Mouse (Mus musculus): ENCODE measurements at regions not wholly inside any gene's neighbourhood (a gene's known extent, or its start where the extent isn't known, plus 50 kb on each side); places are given as distances from the start of the nearest gene placed in this dataset.

GRCm38 (mm10) chr1:165061420-165061819, 99.2 kb downstream of the Tbx19 start:
- WGBS (ENCODE audit: insufficient replicate concordance), result 35% methylated on average over 3 of the region's 3 CpGs
- Histone ChIP-seq H3K9me3 (replicated peaks; ENCODE audit: control insufficient read depth, low read length) (no peaks in the 10 kb centered on the region), H3K27ac (ENCODE audit: low read length) (no peak overlapping the region), H3K4me2 (ENCODE audit: low read depth, low read length) (no peak overlapping the region), H3K27me3 (ENCODE audit: control insufficient read depth, insufficient read depth, low read depth, low read length) (no peaks in the 10 kb centered on the region), H3K4me3 (ENCODE audit: low read depth, low read length) (no peak overlapping the region), H3K4me1 (ENCODE audit: control insufficient read depth, low read depth, low read length) (no peaks in the 10 kb centered on the region), H3K9ac (ENCODE audit: low read depth, low read length) (no peak overlapping the region), H3K36me3 (ENCODE audit: control insufficient read depth, insufficient read depth) (no peaks in the 10 kb centered on the region)
- no peak for ATAC-seq (ENCODE audit: low read depth)

- Histone ChIP-seq H3K27me3 (ENCODE audit: control insufficient read depth, insufficient read depth, low read depth, low read length) (no peaks in the 10 kb centered on the region), H3K4me2 (ENCODE audit: low read depth, low read length) (no peak overlapping the region), H3K4me3 (ENCODE audit: low read depth, low read length) (no peak overlapping the region), H3K27ac (ENCODE audit: low read length) (no peak overlapping the region), H3K36me3 (ENCODE audit: control insufficient read depth, insufficient read depth) (no peaks in the 10 kb centered on the region), H3K9ac (ENCODE audit: low read depth, low read length) (no peak overlapping the region), H3K4me1 (ENCODE audit: control insufficient read depth, low read depth, low read length) (no peaks in the 10 kb centered on the region), H3K9me3 (replicated peaks; ENCODE audit: control insufficient read depth, low read length) (no peaks in the 10 kb centered on the region)
- WGBS (ENCODE audit: insufficient replicate concordance), result 71% methylated on average over 6 of the region's 6 CpGs
- ATAC-seq (ENCODE audit: low read depth), result no peak
These were observed 106.3 kb downstream of the Tbx19 start for GRCm38 (mm10) chr1:165054245-165054644.

- Histone ChIP-seq H3K4me1 (ENCODE audit: control insufficient read depth, low read depth, low read length) (no peaks in the 10 kb centered on the region), H3K36me3 (ENCODE audit: control insufficient read depth, insufficient read depth) (no peaks in the 10 kb centered on the region), H3K9me3 (replicated peaks; ENCODE audit: control insufficient read depth, low read length) (no peaks in the 10 kb centered on the region), H3K4me2 (ENCODE audit: low read depth, low read length) (no peak overlapping the region), H3K4me3 (ENCODE audit: low read depth, low read length) (no peak overlapping the region), H3K27me3 (ENCODE audit: control insufficient read depth, insufficient read depth, low read depth, low read length) (no peaks in the 10 kb centered on the region), H3K27ac (ENCODE audit: low read length) (no peak overlapping the region), H3K9ac (ENCODE audit: low read depth, low read length) (no peak overlapping the region)
- no peak for ATAC-seq (ENCODE audit: low read depth)
- WGBS (ENCODE audit: insufficient replicate concordance), result 22% methylated on average over 2 of the region's 2 CpGs
These were observed 109.3 kb downstream of the Tbx19 start for GRCm38 (mm10) chr1:165051294-165051693.

GRCm38 (mm10) chr1:165050176-165050575, 110.4 kb downstream of the Tbx19 start:
- Histone ChIP-seq H3K9me3 (replicated peaks; ENCODE audit: control insufficient read depth, low read length) (no peaks in the 10 kb centered on the region), H3K27ac (ENCODE audit: low read length) (no peak overlapping the region), H3K4me3 (ENCODE audit: low read depth, low read length) (no peak overlapping the region), H3K4me1 (ENCODE audit: control insufficient read depth, low read depth, low read length) (no peaks in the 10 kb centered on the region), H3K36me3 (ENCODE audit: control insufficient read depth, insufficient read depth) (no peaks in the 10 kb centered on the region), H3K27me3 (ENCODE audit: control insufficient read depth, insufficient read depth, low read depth, low read length) (no peaks in the 10 kb centered on the region), H3K4me2 (ENCODE audit: low read depth, low read length) (no peak overlapping the region), H3K9ac (ENCODE audit: low read depth, low read length) (no peak overlapping the region)
- 49% methylated on average over 4 of the region's 4 CpGs for WGBS (ENCODE audit: insufficient replicate concordance)
- ATAC-seq (ENCODE audit: low read depth), result no peak

- ATAC-seq (ENCODE audit: low read depth), result peak; percentile 27; the same call in 1 of the 2 replicates
- no peaks in the 10 kb centered on the region for H3K9me3 ChIP-seq (replicated peaks; ENCODE audit: control insufficient read depth, low read length)
- no peaks in the 10 kb centered on the region for H3K27me3 ChIP-seq (ENCODE audit: control insufficient read depth, insufficient read depth, low read depth, low read length)
- H3K4me1 ChIP-seq (ENCODE audit: control insufficient read depth, low read depth, low read length), result no peaks in the 10 kb centered on the region
- 22% methylated on average over 7 of the region's 7 CpGs for WGBS (ENCODE audit: insufficient replicate concordance)
- H3K4me2 ChIP-seq (ENCODE audit: low read depth, low read length), result no peak overlapping the region
- no peaks in the 10 kb centered on the region for H3K36me3 ChIP-seq (ENCODE audit: control insufficient read depth, insufficient read depth)
- H3K4me3 ChIP-seq (ENCODE audit: low read depth, low read length), result no peak overlapping the region
- H3K27ac ChIP-seq (ENCODE audit: low read length), result no peak overlapping the region
- H3K9ac ChIP-seq (ENCODE audit: low read depth, low read length), result no peak overlapping the region
These were observed 111.3 kb upstream of the Xcl1 start for GRCm38 (mm10) chr1:165046637-165047036.

GRCm38 (mm10) chr1:165046056-165046455, 110.7 kb upstream of the Xcl1 start:
- Histone ChIP-seq H3K4me1 (ENCODE audit: control insufficient read depth, low read depth, low read length) (no peaks in the 10 kb centered on the region), H3K27me3 (ENCODE audit: control insufficient read depth, insufficient read depth, low read depth, low read length) (no peaks in the 10 kb centered on the region), H3K4me3 (ENCODE audit: low read depth, low read length) (no peak overlapping the region), H3K4me2 (ENCODE audit: low read depth, low read length) (no peak overlapping the region), H3K9ac (ENCODE audit: low read depth, low read length) (no peak overlapping the region), H3K9me3 (replicated peaks; ENCODE audit: control insufficient read depth, low read length) (no peaks in the 10 kb centered on the region), H3K36me3 (ENCODE audit: control insufficient read depth, insufficient read depth) (no peaks in the 10 kb centered on the region), H3K27ac (ENCODE audit: low read length) (no peak overlapping the region)
- 59% methylated on average over 4 of the region's 4 CpGs for WGBS (ENCODE audit: insufficient replicate concordance)
- ATAC-seq (ENCODE audit: low read depth), result no peak

GRCm38 (mm10) chr1:165043361-165043760, 108.0 kb upstream of the Xcl1 start:
- Histone ChIP-seq H3K4me2 (ENCODE audit: low read depth, low read length) (no peak overlapping the region), H3K9me3 (replicated peaks; ENCODE audit: control insufficient read depth, low read length) (no peaks in the 10 kb centered on the region), H3K36me3 (ENCODE audit: control insufficient read depth, insufficient read depth) (no peaks in the 10 kb centered on the region), H3K9ac (ENCODE audit: low read depth, low read length) (no peak overlapping the region), H3K4me3 (ENCODE audit: low read depth, low read length) (no peak overlapping the region), H3K27me3 (ENCODE audit: control insufficient read depth, insufficient read depth, low read depth, low read length) (no peaks in the 10 kb centered on the region), H3K27ac (ENCODE audit: low read length) (no peak overlapping the region), H3K4me1 (ENCODE audit: control insufficient read depth, low read depth, low read length) (no peaks in the 10 kb centered on the region)
- 46% methylated on average over 3 of the region's 3 CpGs for WGBS (ENCODE audit: insufficient replicate concordance)
- ATAC-seq (ENCODE audit: low read depth), result no peak

- H3K4me1 ChIP-seq (ENCODE audit: control insufficient read depth, low read depth, low read length), result no peaks in the 10 kb centered on the region
- no peaks in the 10 kb centered on the region for H3K27me3 ChIP-seq (ENCODE audit: control insufficient read depth, insufficient read depth, low read depth, low read length)
- H3K9ac ChIP-seq (ENCODE audit: low read depth, low read length), result no peak overlapping the region
- no peak for ATAC-seq (ENCODE audit: low read depth)
- H3K9me3 ChIP-seq (replicated peaks; ENCODE audit: control insufficient read depth, low read length), result no peaks in the 10 kb centered on the region
- H3K27ac ChIP-seq (ENCODE audit: low read length), result no peak overlapping the region
- H3K4me3 ChIP-seq (ENCODE audit: low read depth, low read length), result no peak overlapping the region
- H3K4me2 ChIP-seq (ENCODE audit: low read depth, low read length), result no peak overlapping the region
- WGBS (ENCODE audit: insufficient replicate concordance), result 65% methylated on average over 2 of the region's 2 CpGs
- H3K36me3 ChIP-seq (ENCODE audit: control insufficient read depth, insufficient read depth), result no peaks in the 10 kb centered on the region
These were observed 106.8 kb upstream of the Xcl1 start for GRCm38 (mm10) chr1:165042105-165042504.

- Histone ChIP-seq H3K27me3 (ENCODE audit: control insufficient read depth, insufficient read depth, low read depth, low read length) (no peaks in the 10 kb centered on the region), H3K9me3 (replicated peaks; ENCODE audit: control insufficient read depth, low read length) (no peaks in the 10 kb centered on the region), H3K9ac (ENCODE audit: low read depth, low read length) (no peak overlapping the region), H3K4me3 (ENCODE audit: low read depth, low read length) (no peak overlapping the region), H3K27ac (ENCODE audit: low read length) (no peak overlapping the region), H3K4me2 (ENCODE audit: low read depth, low read length) (no peak overlapping the region), H3K4me1 (ENCODE audit: control insufficient read depth, low read depth, low read length) (no peaks in the 10 kb centered on the region), H3K36me3 (ENCODE audit: control insufficient read depth, insufficient read depth) (no peaks in the 10 kb centered on the region)
- 49% methylated on average over 3 of the region's 3 CpGs for WGBS (ENCODE audit: insufficient replicate concordance)
- ATAC-seq (ENCODE audit: low read depth), result no peak
These were observed 101.3 kb upstream of the Xcl1 start for GRCm38 (mm10) chr1:165036631-165037030.

GRCm38 (mm10) chr1:165035618-165036017, 100.3 kb upstream of the Xcl1 start:
- no peaks in the 10 kb centered on the region for H3K9me3 ChIP-seq (replicated peaks; ENCODE audit: control insufficient read depth, low read length)
- 41% methylated on average over 1 of the region's 1 CpGs for WGBS (ENCODE audit: insufficient replicate concordance)
- no peak for ATAC-seq (ENCODE audit: low read depth)

More at GRCm38 (mm10) chr1:165035618-165036017, 100.3 kb upstream of the Xcl1 start:
- H3K4me1 ChIP-seq (ENCODE audit: control insufficient read depth, low read depth, low read length), result no peaks in the 10 kb centered on the region
- H3K27ac ChIP-seq (ENCODE audit: low read length), result no peak overlapping the region
- no peak overlapping the region for H3K9ac ChIP-seq (ENCODE audit: low read depth, low read length)
- no peak overlapping the region for H3K4me3 ChIP-seq (ENCODE audit: low read depth, low read length)
- H3K27me3 ChIP-seq (ENCODE audit: control insufficient read depth, insufficient read depth, low read depth, low read length), result no peaks in the 10 kb centered on the region
- H3K36me3 ChIP-seq (ENCODE audit: control insufficient read depth, insufficient read depth), result no peaks in the 10 kb centered on the region
- H3K4me2 ChIP-seq (ENCODE audit: low read depth, low read length), result no peak overlapping the region

Measured in liver, embryonic 16.5 days (tissue).